Mouse (Mus musculus): ENCODE measurements around the gene Inpp4a.

Gene Inpp4a

DNA sequence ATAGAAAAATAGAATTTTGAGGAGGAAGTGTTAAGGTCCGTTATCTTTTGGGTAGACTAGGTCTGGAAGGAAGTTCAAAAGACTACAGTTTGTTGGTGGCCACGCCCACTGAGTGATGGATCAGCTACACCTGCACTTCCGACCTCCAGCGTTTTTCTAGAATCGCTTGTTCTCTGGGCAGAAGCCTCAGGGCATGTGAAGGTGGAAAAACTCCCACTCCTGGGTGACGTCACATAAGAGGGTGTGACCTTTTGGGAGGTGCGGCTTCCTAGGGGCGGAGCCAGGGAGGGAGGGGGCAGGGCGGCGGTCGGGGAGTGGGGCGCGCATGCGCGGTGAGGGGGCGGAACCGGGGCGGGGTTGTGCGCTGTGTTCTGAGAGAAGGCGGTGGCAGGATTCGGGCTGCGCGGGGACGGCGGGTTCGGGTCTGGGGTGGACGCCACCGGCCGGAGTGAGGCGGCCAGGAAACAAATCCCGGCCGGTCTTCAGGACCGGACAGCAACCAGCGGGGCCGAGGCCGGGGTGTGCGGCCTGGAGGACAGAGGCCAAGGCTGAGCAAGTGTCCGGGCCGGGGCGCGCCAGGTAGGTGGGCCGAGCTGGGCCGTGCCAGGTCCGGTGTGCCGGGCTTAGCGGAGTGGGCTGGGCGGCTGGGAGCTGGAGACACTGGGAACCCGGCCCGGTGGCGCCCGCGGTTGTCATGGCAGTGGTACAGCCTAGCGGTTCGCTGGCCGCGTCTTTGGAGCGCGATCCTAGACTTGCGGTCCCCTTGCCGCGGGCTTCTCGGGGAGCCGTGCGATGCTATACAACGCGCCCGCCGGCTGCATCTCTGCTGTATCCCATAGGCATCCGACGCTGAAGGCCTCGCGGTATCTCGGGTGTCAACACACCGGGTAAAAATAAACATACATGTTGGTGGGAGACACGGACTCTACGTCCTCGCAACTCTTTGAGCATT, at the start of gene Inpp4a:
Gene Inpp4a (plus strand): TSS at position 326 of the 952 bp plus-strand sequence.
- peak; percentile 97 for DNase-seq (ENCODE audit: low read depth, low spot score)

GRCm38 (mm10) chr1:37250643-37251310, 48.9 kb upstream of the Inpp4a start:
- DNase-seq (ENCODE audit: low read depth, low spot score) = peak; percentile 72

DNA sequence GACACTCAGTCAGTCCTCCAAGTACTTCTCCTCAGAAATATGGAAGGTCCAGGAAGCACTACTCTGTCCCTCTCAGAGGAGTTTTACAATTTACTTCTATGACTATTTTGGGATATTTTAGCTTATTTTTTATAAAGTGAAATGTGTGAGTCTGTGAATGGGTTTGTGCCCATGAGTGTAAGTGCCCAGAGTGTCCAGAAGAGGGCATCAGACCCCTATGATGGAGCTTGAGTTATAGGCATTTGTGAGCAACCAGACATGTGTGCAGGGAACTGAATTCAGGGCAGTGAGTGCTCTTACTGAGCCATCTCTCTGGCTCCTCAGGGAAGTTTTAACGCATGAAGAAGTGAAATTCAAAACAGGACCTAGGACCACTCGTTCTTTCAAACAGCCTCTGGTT, 41.2 kb upstream of the Inpp4a start:
- DNase-seq (ENCODE audit: low read depth, low spot score) = no peak

DNA sequence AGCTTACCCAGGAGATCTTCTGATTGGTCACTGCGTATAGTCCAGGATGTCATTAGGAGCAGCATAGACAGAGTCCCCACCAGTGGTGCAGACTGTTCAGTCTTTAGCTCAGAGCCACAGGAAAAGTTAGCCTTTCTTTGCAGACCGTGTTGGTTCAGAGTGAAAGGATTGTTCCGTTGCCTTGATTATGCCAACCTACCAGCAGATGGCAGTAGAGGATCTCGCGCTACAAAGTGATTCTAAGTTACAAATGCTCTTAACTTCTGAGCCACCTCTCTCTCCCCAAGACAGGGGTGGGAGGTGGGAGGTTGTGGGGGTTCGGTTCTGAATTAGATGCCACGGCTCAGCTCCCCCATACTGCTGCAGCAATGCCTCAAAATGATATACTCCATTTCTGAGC, 27.2 kb upstream of the Inpp4a start:
- peak; percentile 75 for DNase-seq (ENCODE audit: low read depth, low spot score)

DNA sequence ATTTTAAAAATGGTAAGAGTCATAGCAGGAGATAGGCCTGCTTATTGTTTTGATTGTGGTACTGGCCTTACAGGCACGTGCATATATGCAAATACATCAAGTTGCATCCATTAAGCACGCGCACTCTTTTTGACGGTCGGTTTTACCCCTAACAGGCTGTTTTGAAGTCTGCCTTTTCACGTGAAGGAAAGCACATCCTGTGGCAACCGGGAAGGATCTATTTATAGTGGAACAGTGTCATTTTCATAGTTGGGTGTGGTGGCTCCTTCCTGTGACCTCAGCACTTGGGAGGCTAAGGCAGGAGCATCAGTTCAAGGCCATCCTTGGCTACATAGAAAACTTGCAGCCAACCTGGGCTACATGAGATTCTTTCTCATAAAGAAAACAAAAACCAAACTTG, 13.1 kb upstream of the Inpp4a start:
- DNase-seq (ENCODE audit: low read depth, low spot score) = peak; percentile 53

DNA sequence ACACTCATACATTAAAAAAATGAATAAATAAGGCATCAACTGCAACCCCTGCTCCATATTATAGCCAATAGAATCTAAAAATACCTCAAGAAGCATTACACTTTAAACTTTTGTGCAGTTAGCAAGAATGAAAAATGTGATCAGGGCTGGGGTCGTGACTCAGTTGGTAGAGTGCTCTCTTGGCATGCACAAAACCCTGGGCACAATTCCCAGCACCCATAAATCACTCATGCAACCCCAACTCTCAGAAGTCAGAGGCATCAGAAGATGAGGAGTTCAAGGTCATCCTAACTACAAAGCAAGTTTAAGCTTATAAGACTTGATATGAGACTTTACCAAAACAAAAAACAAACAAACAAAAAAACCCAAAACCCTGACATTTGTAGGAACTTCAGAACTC, 11.9 kb upstream of the Inpp4a start:
- DNase-seq (ENCODE audit: low read depth, low spot score) = no peak

DNA sequence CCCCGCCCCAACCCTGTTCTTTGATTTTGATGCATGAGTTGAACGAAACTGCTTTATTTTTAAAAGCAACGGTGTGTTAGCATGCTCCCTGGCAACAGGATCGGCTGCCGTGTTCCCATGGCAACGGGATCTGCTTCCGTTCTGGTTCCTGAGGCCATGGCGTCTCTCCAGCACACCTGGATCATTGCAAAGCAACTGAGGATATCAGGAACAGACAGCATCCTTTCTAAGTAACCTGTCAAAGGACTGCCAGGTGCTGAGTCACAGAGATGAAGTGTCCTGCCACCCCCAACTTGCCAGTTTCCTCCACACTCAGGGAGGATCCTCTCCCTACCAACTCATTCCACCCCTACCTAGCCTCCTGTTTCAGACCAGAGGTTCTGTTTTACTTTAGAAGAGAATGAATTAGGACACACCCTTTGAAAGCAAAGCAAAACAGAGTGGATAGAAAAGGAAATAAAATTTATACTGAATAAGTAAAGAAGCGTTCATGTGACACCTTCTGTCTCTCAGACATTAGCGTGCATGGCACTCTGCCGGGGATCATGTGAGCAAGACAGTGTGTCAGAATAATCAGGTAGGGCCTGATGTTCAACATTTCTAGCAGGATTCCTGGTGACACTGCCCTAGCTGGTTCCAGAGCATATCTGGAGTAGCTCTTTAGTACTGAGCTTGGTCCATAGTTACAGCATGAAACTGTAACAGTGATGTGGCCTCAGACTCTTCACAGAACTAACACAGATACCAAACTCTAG, 11.3 kb upstream of the Inpp4a start:
- no peak for DNase-seq (ENCODE audit: low read depth, low spot score)

GRCm38 (mm10) chr1:37288941-37289340, 10.7 kb upstream of the Inpp4a start:
- DNase-seq (ENCODE audit: low read depth, low spot score) = no peak

DNA sequence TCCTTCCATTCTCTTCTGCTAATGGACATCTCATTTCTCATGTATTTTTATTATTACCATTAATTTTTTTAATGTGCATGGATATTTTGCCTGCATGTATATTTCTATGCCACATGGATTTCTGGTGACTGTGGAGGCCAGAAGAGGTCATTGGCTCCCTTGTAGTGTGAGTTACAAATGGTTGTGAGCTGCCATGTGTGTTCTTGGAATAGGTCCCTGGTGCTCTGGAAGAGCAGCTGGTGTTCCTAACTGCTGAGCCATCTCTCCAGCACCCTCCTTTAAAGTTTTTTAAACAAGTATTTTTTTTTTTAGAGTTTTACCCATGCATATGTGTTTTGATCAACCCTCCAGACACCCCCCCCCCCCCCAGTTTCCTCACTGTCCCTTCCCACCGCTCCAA, 3.3 kb upstream of the Inpp4a start:
- DNase-seq (ENCODE audit: low read depth, low spot score) = no peak

- DNase-seq (ENCODE audit: low read depth, low spot score) = no peak
Observed at GRCm38 (mm10) chr1:37298904-37299303, 761 bp upstream of the Inpp4a start.

GRCm38 (mm10) chr1:37300650-37301049, 985 bp downstream of the Inpp4a start:
- peak; percentile 54 for DNase-seq (ENCODE audit: low read depth, low spot score)

- DNase-seq (ENCODE audit: low read depth, low spot score) = peak; percentile 60
Observed at GRCm38 (mm10) chr1:37302801-37303200, 3.1 kb downstream of the Inpp4a start.

GRCm38 (mm10) chr1:37305691-37306287, 6.1 kb downstream of the Inpp4a start:
- no peak for DNase-seq (ENCODE audit: low read depth, low spot score)

DNA sequence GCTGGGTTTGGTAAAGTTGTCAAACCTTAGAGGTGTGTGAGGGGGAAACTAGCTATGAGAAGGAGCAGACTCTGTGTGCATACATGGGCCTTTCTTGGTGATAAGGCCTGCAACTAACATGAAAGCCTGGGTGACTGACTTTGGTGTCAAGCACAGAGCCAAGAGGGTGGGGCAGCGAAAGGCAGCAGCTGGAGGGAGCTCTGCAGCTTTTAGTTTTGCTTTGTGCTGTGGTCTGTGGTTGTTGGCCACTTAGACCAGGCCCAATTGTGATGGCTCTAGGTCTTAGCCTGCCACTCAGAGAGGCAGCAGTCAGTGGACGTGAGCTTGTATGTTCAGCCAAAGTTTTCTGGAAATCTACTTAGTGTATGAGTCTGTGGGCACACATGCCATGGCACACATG, 7.9 kb downstream of the Inpp4a start:
- DNase-seq (ENCODE audit: low read depth, low spot score) = peak; percentile 51

GRCm38 (mm10) chr1:37308021-37308742, 8.5 kb downstream of the Inpp4a start:
- peak; percentile 67 for DNase-seq (ENCODE audit: low read depth, low spot score)

DNA sequence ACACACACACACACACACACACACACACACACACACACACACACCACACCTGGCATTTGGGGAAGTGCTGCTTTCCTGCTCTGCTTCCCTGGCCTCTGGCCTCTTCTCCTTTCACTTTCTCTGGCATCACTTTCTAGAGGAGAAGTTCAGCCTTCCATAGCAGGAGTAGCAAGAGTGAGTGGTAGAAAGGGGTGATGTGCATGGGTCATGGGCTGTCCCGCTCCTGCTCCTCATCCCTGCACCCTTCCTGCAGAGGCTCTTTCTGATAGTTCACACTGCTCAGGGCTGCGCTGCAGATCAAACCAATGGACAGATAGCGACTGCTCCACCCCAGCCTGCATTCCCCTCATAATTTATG, 9.1 kb downstream of the Inpp4a start:
- DNase-seq (ENCODE audit: low read depth, low spot score) = no peak

GRCm38 (mm10) chr1:37309939-37310515, 10.4 kb downstream of the Inpp4a start:
- no peak for DNase-seq (ENCODE audit: low read depth, low spot score)

GRCm38 (mm10) chr1:37314338-37314737, 14.7 kb downstream of the Inpp4a start:
- DNase-seq (ENCODE audit: low read depth, low spot score) = no peak

GRCm38 (mm10) chr1:37317644-37318285, 18.1 kb downstream of the Inpp4a start:
- DNase-seq (ENCODE audit: low read depth, low spot score) = peak; percentile 78

DNA sequence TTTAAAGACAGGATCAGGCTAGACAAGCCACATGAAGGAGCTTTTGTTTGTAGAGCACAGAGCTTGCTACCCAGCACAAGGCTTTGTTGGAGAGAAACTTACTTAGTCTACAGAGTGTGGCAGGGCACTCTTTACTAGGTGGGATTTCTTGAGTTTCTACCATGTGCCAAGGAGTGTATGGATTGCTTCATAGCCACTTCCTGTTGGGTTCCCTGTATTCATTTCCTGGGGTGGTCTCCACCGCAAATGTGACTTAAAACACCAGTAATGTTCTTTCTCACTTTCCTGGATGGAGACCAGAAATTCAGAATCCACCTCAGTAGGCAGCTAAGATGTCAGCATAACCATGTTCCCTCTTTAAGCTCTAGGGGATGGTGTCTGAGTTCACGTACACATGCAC, 18.9 kb downstream of the Inpp4a start:
- DNase-seq (ENCODE audit: low read depth, low spot score) = no peak

Measured in CD4-positive helper T cell, adult 2 months (primary cell).